Mouse (Mus musculus) cerebellum, postnatal 10 days (tissue): ENCODE results near the gene Ap3b2.
A peak's percentile ranks its signal among the peaks of the same experiment; 100 is the strongest.

ENCODE experiments used
- DNase-seq, 2 experiments: peaks; one replicate each; pipeline ENCODE4 v3.0.0; 2021; ENCODE audit warnings: mixed read lengths in 2 of 2

The Ap3b2 gene

GRCm38 (mm10) chr7:81493331-81494021 is at the start of gene Ap3b2:
TSS of gene Ap3b2 (minus strand) at chr7:81493925.
- peak; percentile 90 to 92 for DNase-seq

GRCm38 (mm10) chr7:81542934-81543333 is 49.2 kb upstream of the Ap3b2 start:
- DNase-seq, result no peak

GRCm38 (mm10) chr7:81541924-81542524 is 48.3 kb upstream of the Ap3b2 start:
- peak; percentile 89 to 93 for DNase-seq

- DNase-seq, result peak; percentile 36 to 63
These were observed 47.3 kb upstream of the Ap3b2 start for GRCm38 (mm10) chr7:81540999-81541398.

GRCm38 (mm10) chr7:81539565-81539964 is 45.8 kb upstream of the Ap3b2 start:
- DNase-seq, result peak in 1 of 2 experiments; percentile 36

- DNase-seq, result peak; percentile 44 to 49
These were observed 44.4 kb upstream of the Ap3b2 start for GRCm38 (mm10) chr7:81538070-81538675.

- DNase-seq, result no peak
These were observed 42.8 kb upstream of the Ap3b2 start for GRCm38 (mm10) chr7:81536478-81536877.

GRCm38 (mm10) chr7:81531462-81531861 is 37.7 kb upstream of the Ap3b2 start:
- no peak for DNase-seq

GRCm38 (mm10) chr7:81528918-81529317 is 35.2 kb upstream of the Ap3b2 start:
- DNase-seq, result no peak

- DNase-seq, result no peak
These were observed 29.9 kb upstream of the Ap3b2 start for GRCm38 (mm10) chr7:81523663-81524017.

GRCm38 (mm10) chr7:81523008-81523662 is 29.4 kb upstream of the Ap3b2 start:
- DNase-seq, result peak; percentile 93 to 95

- DNase-seq, result no peak
These were observed 22.7 kb upstream of the Ap3b2 start for GRCm38 (mm10) chr7:81516154-81517030.

GRCm38 (mm10) chr7:81514906-81515590 is 21.3 kb upstream of the Ap3b2 start:
- DNase-seq, result no peak

GRCm38 (mm10) chr7:81501050-81501449 is 7.3 kb upstream of the Ap3b2 start:
- no peak for DNase-seq

GRCm38 (mm10) chr7:81498181-81498580 is 4.5 kb upstream of the Ap3b2 start, which contains the start of gene BC048679:
TSS of gene BC048679 (minus strand) at chr7:81498281.
- DNase-seq, result no peak

GRCm38 (mm10) chr7:81497171-81497570 is 3.4 kb upstream of the Ap3b2 start:
- no peak for DNase-seq

- peak in 1 of 2 experiments; percentile 17 for DNase-seq
These were observed 1.1 kb downstream of the Ap3b2 start for GRCm38 (mm10) chr7:81492628-81493027.

GRCm38 (mm10) chr7:81489649-81490048 is 4.1 kb downstream of the Ap3b2 start:
- DNase-seq, result no peak

- peak; percentile 57 to 74 for DNase-seq
These were observed 12.9 kb downstream of the Ap3b2 start for GRCm38 (mm10) chr7:81480800-81481199.

GRCm38 (mm10) chr7:81479531-81480090 is 14.1 kb downstream of the Ap3b2 start:
- peak; percentile 27 to 44 for DNase-seq

GRCm38 (mm10) chr7:81478261-81478660 is 15.5 kb downstream of the Ap3b2 start:
- DNase-seq, result peak; percentile 35 to 53
